Comparison of ENCODE assay signal across 8 mouse cellular contexts in the genomic region with DNA sequence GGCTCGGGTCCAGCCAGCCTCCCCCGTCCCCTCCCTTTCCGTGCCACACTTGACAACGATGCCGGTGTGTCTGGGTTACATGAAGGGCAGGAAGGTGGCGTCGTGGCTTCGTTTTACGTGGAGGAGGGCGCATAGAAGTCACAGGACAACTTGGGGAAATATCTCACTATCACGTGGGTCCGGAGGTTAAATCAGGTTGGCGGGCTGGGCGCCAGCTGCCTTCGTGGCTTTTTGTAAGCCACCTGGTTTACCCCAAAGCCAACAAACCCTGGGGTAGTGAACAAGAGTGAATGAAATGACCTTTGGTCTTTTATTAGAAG. TPM values are rescaled to one million over a fixed set of nuclear protein-coding genes. Genes with fewer than 3 reads are reported as not detected.
DNase-seq lines count a peak whose midpoint lies in the region; ATAC-seq and TF ChIP-seq lines count a peak whose summit lies in the region.

No protein-coding gene starts in this region.

- H3K36me3 ChIP-seq in lung, postnatal 0 days (ENCODE audit: insufficient read depth, low read length), result no peaks in the 10 kb centered on the region

- no peak for TF ChIP-seq EP300 in lung, postnatal 0 days (IDR thresholded peaks at IDR 0.05)

- peak overlapping the region; percentile 34 for H3K9ac ChIP-seq in lung, postnatal 0 days (replicated peaks; ENCODE audit: low read depth)

- H3K27ac ChIP-seq in lung, postnatal 0 days (ENCODE audit: low read length), result peak overlapping the region; percentile 54

- H3K9me3 ChIP-seq in lung, postnatal 0 days (ENCODE audit: low read length), result no peaks in the 10 kb centered on the region

- no peak for ATAC-seq in lung, postnatal 0 days

- no peaks in the 10 kb centered on the region for H3K27me3 ChIP-seq in lung, postnatal 0 days (replicated peaks; ENCODE audit: insufficient read depth, low read length)

- WGBS in lung, postnatal 0 days, result 0% methylated on average over 15 of the region's 15 CpGs

- H3K4me3 ChIP-seq in lung, postnatal 0 days (ENCODE audit: low read depth, low read length), result peak overlapping the region; percentile 64

- TF ChIP-seq CTCF in lung, postnatal 0 days (IDR thresholded peaks at IDR 0.05), result no peak; the same call in 1 of the 2 replicates

- H3K4me2 ChIP-seq in lung, postnatal 0 days (replicated peaks; ENCODE audit: low read depth, low read length), result peak overlapping the region; percentile 98

- H3K4me1 ChIP-seq in lung, postnatal 0 days (ENCODE audit: insufficient read depth, low read depth, low read length), result peaks cover 4% of the 10 kb centered on the region; the same call in 1 of the 2 replicates

- DNase-seq in CD4-positive, CD25-positive, alpha-beta regulatory T cell, adult 2 months (ENCODE audit: low read depth, low spot score), result peak; percentile 89
- peak; percentile 66 for DNase-seq in Muller cell, postnatal 12 days (ENCODE audit: inconsistent ontology term)
- DNase-seq in embryo, embryonic 11.5 days (ENCODE audit: low read depth, low spot score), result peak; percentile 20
- peak; percentile 67 to 80 for DNase-seq in heart, adult 9 months (ENCODE audit: low spot score in 2 of 2)
- DNase-seq in kidney, adult 9 months, result peak; percentile 75
- DNase-seq in lung, postnatal 0 days (ENCODE audit: low spot score), result peak; percentile 60
- DNase-seq in spleen, adult 12 weeks (ENCODE audit: low spot score), result peak; percentile 48
- DNase-seq in right cerebral cortex, adult 18-20 months, result no peak

RNA-seq across cellular contexts. Expression of a gene that starts 1.3 kb away (rescaled TPM):
- 4.5 and 5.5 TPM in 2 replicates for polyA plus RNA-seq in lung, postnatal 0 days (2015; fragmentation: Nextera tagmentation; extraction: Ambion mirVana)

RNA-seq across cellular contexts. Expression of a gene that starts 3.5 kb away (rescaled TPM):
- 4.1 and 4.3 TPM in 2 replicates for polyA plus RNA-seq in lung, postnatal 0 days (2015; fragmentation: Nextera tagmentation; extraction: Ambion mirVana)

RNA-seq across cellular contexts. Expression of a gene that starts 14.9 kb away (rescaled TPM):
- 0.54 and 1.3 TPM in 2 replicates for polyA plus RNA-seq in lung, postnatal 0 days (2015; fragmentation: Nextera tagmentation; extraction: Ambion mirVana)

RNA-seq across cellular contexts. Expression of a gene that starts 40.1 kb away (rescaled TPM):
- polyA plus RNA-seq in lung, postnatal 0 days (2015; fragmentation: Nextera tagmentation; extraction: Ambion mirVana), result not detected in 2 replicates
